Mouse (Mus musculus) hindbrain, embryonic 16.5 days (tissue): Measurements from ENCODE around the gene Kif3b. TPM values are rescaled to one million over a fixed set of nuclear protein-coding genes. Genes with fewer than 3 reads are reported as not detected.
"Not testable (repeated sequence)": the region's sequence is repeated elsewhere in the genome, so short reads cannot be mapped to it uniquely, and the experiment has no call there.

ENCODE experiments used
- ATAC-seq: fragments of 200-750 bp; cut with Nextera tagmentation; 2 replicates; pipeline ENCODE4 v1.8.0; 2017; ENCODE audit warnings: moderate TSS enrichment, moderate library complexity
- H3K27ac ChIP-seq: fragments of 300-500 bp; sonication (generic); 2 replicates; pipeline ENCODE4 v1.5.1; 2014; ENCODE audit warnings: low read depth, mild to moderate bottlenecking, control low read depth, low read length, moderate library complexity
- H3K27me3 ChIP-seq: fragments of 300-500 bp; sonication (generic); replicated peaks from 2 replicates; pipeline ENCODE4 v1.6.1; 2014; ENCODE audit warnings: low read length; ENCODE audit not compliant: control insufficient read depth, insufficient read depth
- H3K36me3 ChIP-seq: fragments of 300-500 bp; sonication (generic); 2 replicates; pipeline ENCODE4 v1.6.1; 2014; ENCODE audit warnings: mild to moderate bottlenecking, low read length, moderate library complexity, mixed read lengths; ENCODE audit not compliant: control insufficient read depth, insufficient read depth
- H3K4me1 ChIP-seq: fragments of 300-500 bp; sonication (generic); 2 replicates; pipeline ENCODE4 v1.6.1; 2014; ENCODE audit warnings: low read depth, low read length; ENCODE audit not compliant: control insufficient read depth, insufficient read depth
- H3K4me2 ChIP-seq: fragments of 300-500 bp; sonication (generic); 2 replicates; pipeline ENCODE4 v1.6.1; 2014; ENCODE audit warnings: mild to moderate bottlenecking, low read length, control low read depth, moderate library complexity
- H3K4me3 ChIP-seq: fragments of 300-500 bp; sonication (generic); 2 replicates; pipeline ENCODE4 v1.5.1; 2014; ENCODE audit warnings: mild to moderate bottlenecking, low read length, control low read depth, moderate library complexity
- H3K9ac ChIP-seq: fragments of 300-500 bp; sonication (generic); 2 replicates; pipeline ENCODE4 v1.6.1; 2014; ENCODE audit warnings: low read depth, mild to moderate bottlenecking, control low read depth, low read length, moderate library complexity
- H3K9me3 ChIP-seq: fragments of 300-500 bp; sonication (generic); 2 replicates; pipeline ENCODE4 v1.6.1; 2014; ENCODE audit warnings: mild to moderate bottlenecking, low read length, moderate library complexity; ENCODE audit not compliant: control insufficient read depth
- WGBS: fragments of 180-500 bp; shearing (Covaris S2); extraction: QIAGEN DNeasy Blood & Tissue Kit; methylation state at CpG from one replicate; pipeline ENCODE4 v1.1.7; 2014; 5-methylcytosine and 5-hydroxymethylcytosine counted together
- polyA plus RNA-seq: library from polyadenylated mRNA; unstranded; fragments of >200 nt; fragmentation: Nextera tagmentation; extraction: Ambion mirVana; gene quantifications from 2 replicates; pipeline ENCODE4 v1.2.1, GENCODE M21; 2015

The Kif3b gene
- polyA plus RNA-seq, 1 experiment from 2014 or later = 23.9 TPM

DNA sequence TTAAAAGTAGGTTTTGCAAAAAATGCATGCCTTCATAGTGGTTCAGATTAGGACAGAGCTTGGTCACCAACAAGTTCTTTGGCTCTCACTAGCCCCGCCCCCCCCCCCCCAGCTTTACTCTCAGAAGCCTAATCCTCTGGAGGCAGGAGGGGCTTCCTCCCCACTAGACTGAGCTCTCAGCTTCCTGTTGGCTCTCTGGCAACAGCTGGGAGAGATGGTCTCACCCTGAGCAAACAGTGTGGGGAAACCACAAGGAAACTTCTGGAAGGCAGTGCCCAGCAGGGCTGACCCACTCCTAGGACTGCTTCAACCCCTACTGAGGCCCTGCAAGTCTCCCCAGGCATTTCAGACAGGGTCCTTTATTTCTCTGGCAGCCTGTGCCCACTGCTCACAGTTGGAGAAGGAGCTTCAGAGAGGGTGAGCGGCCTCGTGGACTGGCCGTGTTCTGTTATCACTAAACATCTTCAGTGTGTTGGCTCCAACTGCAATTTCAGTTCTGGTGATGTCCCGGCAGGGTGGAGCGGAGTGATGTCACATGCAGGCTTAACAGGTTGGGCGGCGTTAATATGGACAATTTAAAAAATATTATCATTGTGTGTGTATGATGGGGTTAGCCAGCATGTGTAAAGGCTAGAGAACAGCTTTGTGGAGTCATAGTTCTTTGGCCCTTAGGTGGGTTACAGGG is 20.8 kb upstream of the Kif3b start:
- WGBS = 80% methylated on average over 8 of the region's 8 CpGs
- H3K9me3 ChIP-seq, H3K4me2 ChIP-seq, ATAC-seq, H3K4me1 ChIP-seq, H3K9ac ChIP-seq, H3K27me3 ChIP-seq, H3K27ac ChIP-seq, H3K4me3 ChIP-seq: not testable (repeated sequence)
- H3K36me3 ChIP-seq = peaks cover 11% of the 10 kb centered on the region

- WGBS = 83% methylated on average over 6 of the region's 6 CpGs
- H3K36me3 ChIP-seq, H3K9me3 ChIP-seq, ATAC-seq, H3K4me2 ChIP-seq, H3K4me3 ChIP-seq, H3K4me1 ChIP-seq, H3K9ac ChIP-seq, H3K27me3 ChIP-seq, H3K27ac ChIP-seq: not testable (repeated sequence)
Observed at GRCm38 (mm10) chr2:153274200-153274918, 16.9 kb upstream of the Kif3b start.

- Histone ChIP-seq H3K4me3 (no peak overlapping the region), H3K4me2 (no peak overlapping the region), H3K27ac (no peak overlapping the region), H3K4me1 (no peaks in the 10 kb centered on the region), H3K36me3 (no peaks in the 10 kb centered on the region), H3K27me3 (no peaks in the 10 kb centered on the region), H3K9me3 (no peaks in the 10 kb centered on the region), H3K9ac (no peak overlapping the region)
- no peak for ATAC-seq
- 79% methylated on average over 6 of the region's 6 CpGs for WGBS
Observed at GRCm38 (mm10) chr2:153274919-153275247, 16.3 kb upstream of the Kif3b start.

GRCm38 (mm10) chr2:153275577-153275976 is 15.6 kb upstream of the Kif3b start:
- H3K4me3 ChIP-seq, H3K4me2 ChIP-seq, H3K4me1 ChIP-seq, H3K9me3 ChIP-seq, H3K36me3 ChIP-seq, H3K9ac ChIP-seq, ATAC-seq, H3K27ac ChIP-seq, H3K27me3 ChIP-seq: not testable (repeated sequence)
- 79% methylated on average over 3 of the region's 3 CpGs for WGBS

DNA sequence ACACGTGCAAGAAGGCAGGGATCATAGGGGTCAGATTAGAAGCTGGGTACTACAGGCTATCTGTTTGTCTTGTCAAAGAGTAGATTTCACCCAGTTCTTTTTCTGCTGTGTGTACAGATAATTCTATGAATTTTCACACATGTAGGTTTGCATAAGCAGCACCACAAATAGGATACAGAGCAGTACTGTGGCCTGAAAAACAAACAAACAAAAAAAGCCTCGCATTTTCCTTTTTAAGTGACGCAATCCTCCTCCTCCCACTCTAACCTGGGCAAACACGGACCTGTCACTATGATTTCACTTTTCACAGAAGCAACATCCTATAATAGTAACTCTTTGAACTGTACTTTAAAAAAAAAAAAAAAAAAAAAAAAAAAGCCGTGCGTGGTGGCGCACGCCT is 14.8 kb upstream of the Kif3b start:
- Histone ChIP-seq H3K4me2 (no peak overlapping the region), H3K4me3 (no peak overlapping the region), H3K4me1 (no peaks in the 10 kb centered on the region), H3K9ac (no peak overlapping the region), H3K27ac (no peak overlapping the region), H3K9me3 (no peaks in the 10 kb centered on the region), H3K36me3 (no peaks in the 10 kb centered on the region), H3K27me3 (no peaks in the 10 kb centered on the region)
- no peak for ATAC-seq
- WGBS = 92% methylated on average over 8 of the region's 8 CpGs

DNA sequence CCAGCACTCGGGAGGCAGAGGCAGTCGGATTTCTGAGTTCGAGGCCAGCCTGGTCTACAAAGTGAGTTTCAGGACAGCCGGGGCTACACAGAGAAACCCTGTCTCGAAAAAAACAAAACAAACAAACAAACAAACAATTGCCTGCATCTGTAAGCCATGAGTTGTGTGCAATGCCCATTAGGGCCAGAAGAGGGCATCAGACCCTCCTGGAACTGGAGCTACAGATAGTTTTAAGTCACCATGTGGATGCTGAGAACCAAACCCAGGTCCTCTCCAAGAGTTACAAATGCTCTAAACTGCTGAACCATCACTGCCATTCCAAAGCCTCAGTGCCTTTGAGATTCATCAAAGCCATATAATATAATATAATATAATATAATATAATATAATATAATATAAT is 14.4 kb upstream of the Kif3b start:
- not testable (repeated sequence) for H3K36me3 ChIP-seq, H3K4me2 ChIP-seq, H3K9me3 ChIP-seq, ATAC-seq, H3K27me3 ChIP-seq, H3K4me3 ChIP-seq, H3K27ac ChIP-seq, H3K4me1 ChIP-seq, H3K9ac ChIP-seq
- 91% methylated on average over 5 of the region's 5 CpGs for WGBS

- no peak overlapping the region for H3K27ac ChIP-seq
- no peaks in the 10 kb centered on the region for H3K9me3 ChIP-seq
- no peak overlapping the region for H3K4me3 ChIP-seq
- no peaks in the 10 kb centered on the region for H3K36me3 ChIP-seq
- ATAC-seq = no peak
- no peak overlapping the region for H3K9ac ChIP-seq
- no peaks in the 10 kb centered on the region for H3K27me3 ChIP-seq
- 94% methylated on average over 5 of the region's 5 CpGs for WGBS
- no peaks in the 10 kb centered on the region for H3K4me1 ChIP-seq
- H3K4me2 ChIP-seq = no peak overlapping the region
Observed at GRCm38 (mm10) chr2:153278357-153278756, 12.9 kb upstream of the Kif3b start.

- H3K9ac ChIP-seq = no peak overlapping the region
- H3K27ac ChIP-seq = no peak overlapping the region
- no peaks in the 10 kb centered on the region for H3K27me3 ChIP-seq
- no peak overlapping the region for H3K4me2 ChIP-seq
- 89% methylated on average over 6 of the region's 6 CpGs for WGBS
- H3K4me3 ChIP-seq = no peak overlapping the region
- no peaks in the 10 kb centered on the region for H3K9me3 ChIP-seq
- no peaks in the 10 kb centered on the region for H3K4me1 ChIP-seq
- ATAC-seq = no peak
- H3K36me3 ChIP-seq = no peaks in the 10 kb centered on the region
Observed at GRCm38 (mm10) chr2:153283919-153284318, 7.3 kb upstream of the Kif3b start.

DNA sequence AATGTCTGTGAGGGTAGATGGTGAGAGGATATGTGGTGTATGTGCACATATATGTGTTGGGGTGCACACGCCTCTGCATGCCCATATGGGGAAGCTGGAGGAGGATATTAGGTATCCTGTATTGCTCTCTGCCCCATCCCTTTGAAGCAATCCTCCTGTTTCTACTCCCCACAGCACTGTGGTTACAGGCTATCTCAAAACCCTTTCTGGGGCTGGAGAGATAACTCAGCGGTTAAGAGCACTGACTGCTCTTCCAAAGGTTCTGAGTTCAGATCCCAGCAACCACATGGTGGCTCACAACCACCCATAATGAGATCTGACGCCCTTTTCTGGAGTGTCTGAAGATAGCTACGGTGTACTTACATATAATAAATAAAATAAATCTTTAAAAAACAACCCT is 4.7 kb upstream of the Kif3b start:
- Histone ChIP-seq H3K9me3 (no peaks in the 10 kb centered on the region), H3K4me3 (no peak overlapping the region), H3K27me3 (no peaks in the 10 kb centered on the region), H3K27ac (no peak overlapping the region), H3K36me3 (no peaks in the 10 kb centered on the region), H3K4me1 (peaks cover 5% of the 10 kb centered on the region; the same call in 1 of the 2 replicates), H3K4me2 (no peak overlapping the region), H3K9ac (no peak overlapping the region)
- WGBS = 93% methylated on average over 4 of the region's 4 CpGs
- ATAC-seq = no peak
